Mouse (Mus musculus) liver, postnatal 0 days (tissue): ENCODE data around the gene Gm37240. TPM values are rescaled to one million over a fixed set of nuclear protein-coding genes. Genes with fewer than 3 reads are reported as not detected.
A peak's percentile ranks its signal among the peaks of the same experiment; 100 is the strongest.
"Not testable (repeated sequence)": the region's sequence is repeated elsewhere in the genome, so short reads cannot be mapped to it uniquely, and the experiment has no call there.

ENCODE experiments used
- ATAC-seq: fragments of 200-750 bp; cut with Nextera tagmentation; 2 replicates; pipeline ENCODE4 v1.8.0; 2017; ENCODE audit warnings: mild to moderate bottlenecking, moderate library complexity
- DNase-seq: peaks from one replicate; pipeline ENCODE4 v3.0.0-alpha.2; 2016
- H3K27ac ChIP-seq: fragments of 300-500 bp; sonication (generic); 2 replicates; pipeline ENCODE4 v1.5.1; 2014; ENCODE audit warnings: antibody characterized with exemption, moderate library complexity, mild to moderate bottlenecking, low read depth
- H3K27me3 ChIP-seq: fragments of 300-500 bp; sonication (generic); 2 replicates; pipeline ENCODE4 v1.6.1; 2014; ENCODE audit warnings: low read length, control low read depth, mixed read lengths; ENCODE audit not compliant: insufficient read depth
- H3K36me3 ChIP-seq: fragments of 300-500 bp; sonication (generic); replicated peaks from 2 replicates; pipeline ENCODE4 v1.6.1; 2014; ENCODE audit warnings: mild to moderate bottlenecking, control low read depth, low read length, moderate library complexity, mixed read lengths; ENCODE audit not compliant: insufficient read depth
- H3K4me1 ChIP-seq: fragments of 300-500 bp; sonication (generic); 2 replicates; pipeline ENCODE4 v1.6.1; 2014; ENCODE audit warnings: antibody characterized with exemption, mild to moderate bottlenecking, control low read depth; ENCODE audit not compliant: insufficient read depth
- H3K4me2 ChIP-seq: fragments of 300-500 bp; sonication (generic); 2 replicates; pipeline ENCODE4 v1.6.1; 2014; ENCODE audit warnings: low read depth, mild to moderate bottlenecking, low read length, moderate library complexity, mixed read lengths
- H3K4me3 ChIP-seq: fragments of 300-500 bp; sonication (generic); 2 replicates; pipeline ENCODE4 v1.5.1; 2014; ENCODE audit warnings: low read depth, low read length
- H3K9ac ChIP-seq: fragments of 300-500 bp; sonication (generic); replicated peaks from 2 replicates; pipeline ENCODE4 v1.6.1; 2014; ENCODE audit warnings: mild to moderate bottlenecking, moderate library complexity
- H3K9me3 ChIP-seq: fragments of 300-500 bp; sonication (generic); 2 replicates; pipeline ENCODE4 v1.6.1; 2016; ENCODE audit warnings: mild to moderate bottlenecking, control low read depth, low read length, mixed read lengths
- CTCF ChIP-seq: sonication (generic); IDR thresholded peaks from 2 replicates; pipeline ENCODE4 v1.5.1; 2016; ENCODE audit warnings: antibody characterized with exemption, low read depth
- EP300 ChIP-seq: IDR thresholded peaks from 2 replicates; pipeline ENCODE4 v1.6.1; 2016; ENCODE audit warnings: antibody characterized with exemption, low read depth, mild to moderate bottlenecking
- WGBS: fragments of 180-500 bp; shearing (Covaris S2); extraction: QIAGEN DNeasy Blood & Tissue Kit; methylation state at CpG from one replicate; pipeline ENCODE4 v1.1.7; 2014; ENCODE audit not compliant: insufficient replicate concordance; 5-methylcytosine and 5-hydroxymethylcytosine counted together
- polyA plus RNA-seq: library from polyadenylated mRNA; unstranded; fragments of >200 nt; fragmentation: Nextera tagmentation; extraction: Ambion mirVana; gene quantifications from 2 replicates; pipeline ENCODE4 v1.2.1, GENCODE M21; 2015

Gm37240 gene
- polyA plus RNA-seq, 1 experiment from 2014 or later = 0.72 TPM

DNA sequence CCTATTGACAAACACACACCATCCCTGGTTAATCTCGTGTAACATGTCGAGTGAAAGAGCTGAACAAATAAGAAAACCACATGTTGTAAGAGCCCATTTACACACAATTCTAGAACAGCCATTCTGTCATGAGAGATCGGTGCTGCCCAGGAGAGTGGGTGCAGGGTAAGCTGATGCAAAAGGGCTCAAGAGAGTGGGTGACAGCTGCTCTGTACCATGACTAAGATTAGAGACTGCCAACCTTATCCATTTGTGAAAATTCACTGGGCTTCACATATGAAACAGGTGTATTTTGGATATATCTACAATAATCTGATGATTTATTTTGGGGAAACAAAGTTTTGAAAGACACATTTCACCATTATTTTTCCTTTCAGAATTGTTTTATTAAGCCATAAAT lies 1331.5 kb downstream of the Gm37240 start:
- no peak overlapping the region for H3K4me2 ChIP-seq
- 73% methylated on average over 3 of the region's 3 CpGs for WGBS
- no peak for TF ChIP-seq CTCF
- no peak for TF ChIP-seq EP300

DNA sequence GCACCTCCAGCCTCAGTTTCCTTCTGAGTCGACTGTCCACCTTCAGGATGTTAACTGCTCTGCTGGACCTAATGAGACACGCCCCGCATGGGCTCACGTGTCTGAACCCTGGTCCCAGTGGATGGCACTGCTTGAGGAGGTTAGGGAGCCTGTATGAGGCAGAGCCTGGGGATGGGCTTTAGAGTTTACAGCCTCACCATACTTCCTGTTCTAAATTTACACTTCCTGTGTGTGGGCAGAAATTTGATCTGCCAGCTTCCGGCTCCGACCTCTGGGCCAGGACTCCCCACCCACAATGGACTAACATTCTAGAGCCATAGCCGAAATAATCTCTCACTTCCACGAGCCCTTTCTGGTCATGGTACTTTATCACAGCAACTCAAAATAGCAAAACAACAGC lies 1340.1 kb downstream of the Gm37240 start:
- no peak overlapping the region for H3K4me3 ChIP-seq
- ATAC-seq = no peak; the same call in 1 of the 2 replicates

More for the DNA sequence above, 1331.5 kb downstream of the Gm37240 start:
- no peak for DNase-seq
- no peak overlapping the region for H3K4me3 ChIP-seq
- ATAC-seq = no peak
- H3K27me3 ChIP-seq = no peaks in the 10 kb centered on the region
- no peaks in the 10 kb centered on the region; the same call in 1 of the 2 replicates for H3K9me3 ChIP-seq
- peaks cover 12% of the 10 kb centered on the region for H3K4me1 ChIP-seq
- no peaks in the 10 kb centered on the region for H3K36me3 ChIP-seq
- H3K27ac ChIP-seq = no peak overlapping the region
- H3K9ac ChIP-seq = no peak overlapping the region

DNA sequence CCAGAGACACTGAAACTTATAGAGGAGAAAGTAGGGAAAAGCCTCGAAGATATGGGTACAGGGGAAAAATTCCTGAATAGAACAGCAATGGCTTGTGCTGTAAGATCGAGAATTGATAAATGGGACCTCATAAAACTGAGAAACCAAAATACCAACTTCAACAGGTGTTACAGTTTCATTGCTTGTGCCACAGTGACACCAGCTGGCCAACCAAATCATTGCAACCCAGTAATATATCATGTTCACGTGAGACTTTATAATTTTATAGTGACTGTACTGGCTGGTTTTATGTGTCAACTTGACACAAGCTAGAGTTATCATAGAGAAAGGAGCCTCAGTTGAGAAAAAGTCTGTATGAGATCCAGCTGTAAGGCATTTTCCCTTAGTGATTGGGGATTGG lies 1344.9 kb downstream of the Gm37240 start:
- H3K4me3 ChIP-seq, H3K36me3 ChIP-seq, H3K9ac ChIP-seq, H3K27me3 ChIP-seq, H3K4me1 ChIP-seq, H3K4me2 ChIP-seq, ATAC-seq, H3K27ac ChIP-seq, H3K9me3 ChIP-seq: not testable (repeated sequence)
- peak; percentile 66 for DNase-seq
- 16% methylated on average over 3 of the region's 3 CpGs for WGBS
- peak; percentile 84 for TF ChIP-seq CTCF

More for the DNA sequence above, 1340.1 kb downstream of the Gm37240 start:
- no peaks in the 10 kb centered on the region for H3K27me3 ChIP-seq
- no peaks in the 10 kb centered on the region for H3K36me3 ChIP-seq
- WGBS = 51% methylated on average over 8 of the region's 8 CpGs
- no peak overlapping the region for H3K9ac ChIP-seq
- DNase-seq = no peak
- no peak overlapping the region for H3K27ac ChIP-seq
- H3K4me1 ChIP-seq = peaks cover 4% of the 10 kb centered on the region
- H3K4me2 ChIP-seq = no peak overlapping the region
- H3K9me3 ChIP-seq = no peaks in the 10 kb centered on the region; the same call in 1 of the 2 replicates
- no peak for TF ChIP-seq EP300
- no peak for TF ChIP-seq CTCF

DNA sequence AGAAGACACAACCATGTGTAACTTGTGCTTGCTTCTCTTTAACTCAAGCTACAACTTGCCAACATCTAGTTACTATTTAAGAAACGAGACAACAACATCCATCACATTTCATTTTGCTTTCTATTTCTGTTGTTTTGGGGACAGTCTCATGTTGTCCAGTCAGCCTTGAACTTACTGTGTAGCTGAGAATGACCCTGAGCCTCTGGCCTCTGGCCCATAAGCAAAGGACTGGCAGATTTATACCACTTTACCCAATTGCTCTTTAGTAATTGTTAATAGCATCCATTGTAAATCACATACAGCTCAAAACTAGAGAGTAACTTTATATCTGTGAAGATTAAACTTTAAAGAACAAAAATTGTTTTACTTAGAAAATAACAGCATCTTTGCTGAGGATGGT lies 1345.4 kb downstream of the Gm37240 start:
- Histone ChIP-seq H3K36me3 (no peaks in the 10 kb centered on the region), H3K4me3 (no peak overlapping the region), H3K4me1 (no peaks in the 10 kb centered on the region; the same call in 1 of the 2 replicates), H3K27me3 (no peaks in the 10 kb centered on the region), H3K4me2 (no peak overlapping the region), H3K9ac (no peak overlapping the region), H3K27ac (no peak overlapping the region), H3K9me3 (no peaks in the 10 kb centered on the region)
- no peak for ATAC-seq
- TF ChIP-seq EP300 (no peak), CTCF (no peak)
- 80% methylated on average over 1 of the region's 1 CpGs for WGBS
- no peak for DNase-seq

DNA sequence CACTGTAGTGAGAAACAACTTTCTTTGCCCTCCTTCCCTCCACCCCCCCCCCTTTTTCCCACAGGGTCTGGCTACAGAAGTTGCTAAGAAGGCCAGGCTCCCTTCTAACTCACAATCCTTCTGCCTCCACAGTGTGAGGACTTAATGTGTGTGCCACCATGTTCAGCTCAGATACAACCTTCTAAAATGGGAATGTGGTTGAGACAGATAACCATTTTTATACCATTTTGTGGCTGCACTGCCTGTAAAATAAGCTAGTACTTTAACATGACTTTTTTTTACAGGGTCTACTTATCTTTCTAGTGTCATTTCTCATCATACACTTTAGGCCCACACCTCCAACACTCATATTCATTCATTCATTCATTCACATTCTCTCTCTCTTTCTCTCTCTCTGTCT lies 1346.7 kb downstream of the Gm37240 start:
- no peak overlapping the region for H3K4me2 ChIP-seq
- no peaks in the 10 kb centered on the region for H3K36me3 ChIP-seq
- no peak overlapping the region for H3K27ac ChIP-seq
- no peak overlapping the region for H3K9ac ChIP-seq
- no peak overlapping the region for H3K4me3 ChIP-seq
- DNase-seq (no peak), ATAC-seq (no peak)
- no peaks in the 10 kb centered on the region for H3K9me3 ChIP-seq
- TF ChIP-seq EP300 = no peak
- no peak for TF ChIP-seq CTCF
- no peaks in the 10 kb centered on the region for H3K27me3 ChIP-seq
- no peaks in the 10 kb centered on the region; the same call in 1 of the 2 replicates for H3K4me1 ChIP-seq

DNA sequence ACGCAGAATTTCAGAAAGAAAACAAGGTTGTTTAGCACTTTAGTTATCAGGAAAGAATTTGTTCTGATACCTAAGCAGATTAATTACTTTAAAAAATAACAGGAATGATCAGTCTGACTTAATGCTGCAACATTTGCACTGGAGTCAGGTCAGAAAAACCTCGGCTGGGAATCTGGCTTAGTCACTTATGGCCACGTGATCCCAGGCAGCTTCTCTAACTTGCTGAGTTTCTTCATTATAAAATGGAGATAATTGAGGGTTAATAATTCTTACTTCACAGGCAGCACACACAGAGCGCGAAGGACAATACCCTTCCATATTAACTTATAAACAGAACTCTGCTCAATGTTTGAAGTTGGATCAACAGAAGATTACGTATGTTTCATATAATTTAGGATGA lies 1350.3 kb downstream of the Gm37240 start:
- ATAC-seq (no peak), DNase-seq (no peak)
- Histone ChIP-seq H3K27ac (no peak overlapping the region), H3K4me1 (no peaks in the 10 kb centered on the region; the same call in 1 of the 2 replicates), H3K36me3 (no peaks in the 10 kb centered on the region), H3K9ac (no peak overlapping the region), H3K4me3 (no peak overlapping the region), H3K9me3 (no peaks in the 10 kb centered on the region), H3K4me2 (no peak overlapping the region), H3K27me3 (no peaks in the 10 kb centered on the region)
- WGBS = 79% methylated on average over 6 of the region's 6 CpGs
- TF ChIP-seq EP300 (no peak), CTCF (no peak)

DNA sequence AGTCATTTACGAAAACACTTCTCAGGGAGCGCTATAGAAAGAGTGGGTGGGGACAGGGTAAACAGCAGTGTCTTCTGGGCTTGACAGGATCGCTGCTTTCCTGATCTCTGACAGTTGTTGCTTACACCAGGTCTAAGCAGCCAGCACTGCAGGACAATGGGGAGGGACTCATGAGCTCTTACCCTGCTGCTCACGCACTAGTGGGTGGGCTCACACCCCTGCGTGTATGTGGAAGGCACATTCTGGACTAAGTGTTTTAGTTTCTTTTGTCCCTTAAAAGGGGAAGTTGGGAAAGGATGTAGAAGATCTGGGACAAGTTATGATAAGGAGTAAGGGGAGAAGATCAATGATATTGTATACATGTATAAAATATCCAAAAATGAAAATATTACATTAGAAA lies 1354.1 kb downstream of the Gm37240 start:
- H3K4me2 ChIP-seq = no peak overlapping the region
- WGBS = 62% methylated on average over 5 of the region's 5 CpGs
- ATAC-seq = no peak
- no peak overlapping the region for H3K27ac ChIP-seq
- no peak for DNase-seq
- H3K36me3 ChIP-seq = no peaks in the 10 kb centered on the region
- H3K27me3 ChIP-seq = no peaks in the 10 kb centered on the region
- H3K4me3 ChIP-seq = no peak overlapping the region
- no peak for TF ChIP-seq EP300
- no peak overlapping the region for H3K9ac ChIP-seq
- no peaks in the 10 kb centered on the region for H3K4me1 ChIP-seq
- no peaks in the 10 kb centered on the region for H3K9me3 ChIP-seq
